ENCODE assay signal across 7 mouse cellular contexts in the genomic region with DNA sequence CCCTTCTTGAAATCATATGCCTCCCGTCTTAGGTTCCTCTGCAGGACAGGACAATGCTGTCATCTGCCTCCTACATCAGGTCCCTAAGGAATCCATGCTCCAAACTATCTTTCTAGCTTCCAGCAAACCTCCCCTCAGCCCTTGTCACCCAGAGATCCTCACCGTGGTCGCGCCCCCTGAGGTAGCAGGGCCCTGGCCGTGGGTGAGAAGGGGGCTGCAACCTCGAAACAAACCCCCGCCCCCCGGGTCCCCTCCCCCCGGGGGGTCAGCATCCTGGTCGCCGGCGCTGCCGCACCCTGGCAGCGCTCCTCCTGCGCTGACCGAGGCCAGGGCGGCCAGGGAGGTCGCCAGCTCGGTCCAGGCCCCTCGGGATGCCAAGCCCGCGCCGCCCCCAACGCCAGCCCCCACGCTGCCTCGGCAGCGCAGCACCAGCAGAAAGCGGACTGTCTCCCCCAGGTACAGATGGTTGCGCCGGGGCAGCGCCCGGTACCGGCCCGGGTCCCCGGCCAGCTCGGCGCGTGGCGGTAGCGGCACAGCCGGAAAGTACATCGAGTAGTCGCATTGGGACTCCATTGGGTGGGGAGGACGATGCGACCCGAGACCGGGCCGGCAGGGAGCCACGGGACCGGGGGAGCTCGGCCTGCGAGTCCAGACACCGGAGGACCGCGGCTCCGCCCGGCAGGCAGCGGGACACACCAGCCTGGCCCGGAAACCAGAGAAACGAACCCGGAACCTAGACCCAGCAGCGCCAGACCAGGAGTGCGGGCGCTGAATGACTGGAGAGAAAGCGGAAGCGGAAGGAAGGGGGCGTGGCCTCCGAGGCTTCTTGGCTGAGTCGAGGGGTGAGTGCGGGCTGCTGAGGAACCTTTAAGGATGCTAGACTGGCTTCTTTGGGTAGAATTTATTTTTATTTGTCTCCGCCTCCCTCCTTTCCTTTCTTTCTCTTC. TPM values are rescaled to one million over a fixed set of nuclear protein-coding genes. Genes with fewer than 3 reads are reported as not detected.
DNase-seq lines count a peak whose midpoint lies in the region; ATAC-seq lines count a peak whose summit lies in the region.

A gene (minus strand): TSS at position 774 of the 947 bp plus-strand sequence.

- peak; percentile 74 for ATAC-seq in granulocyte monocyte progenitor cell, adult 5-6 weeks (replicated peaks; ENCODE audit: poor library complexity, severe bottlenecking)
- peak; percentile 83 for ATAC-seq in limb, embryonic 11.5 days (ENCODE audit: insufficient number of reproducible peaks, low FRiP score, low TSS enrichment, low read depth)
- ATAC-seq in midbrain, embryonic 14.5 days (ENCODE audit: low FRiP score, low TSS enrichment) = peak; percentile 87

- no peaks in the 10 kb centered on the region for H3K9me3 ChIP-seq in embryonic facial prominence, embryonic 10.5 days
- no peaks in the 10 kb centered on the region for H3K9me3 ChIP-seq in limb, embryonic 11.5 days (ENCODE audit: control insufficient read depth, low read length)
- no peaks in the 10 kb centered on the region for H3K9me3 ChIP-seq in midbrain, embryonic 14.5 days (ENCODE audit: control insufficient read depth, low read length)

- H3K4me3 ChIP-seq in embryonic facial prominence, embryonic 10.5 days = peak within 1 kb of the TSS; percentile 87
- peak within 1 kb of the TSS; percentile 87 for H3K4me3 ChIP-seq in limb, embryonic 11.5 days (ENCODE audit: low read depth, low read length)
- peak within 1 kb of the TSS; percentile 94 for H3K4me3 ChIP-seq in midbrain, embryonic 14.5 days (replicated peaks; ENCODE audit: low read depth, low read length)

- peaks cover 59% of the 10 kb centered on the region for H3K36me3 ChIP-seq in embryonic facial prominence, embryonic 10.5 days (replicated peaks)
- H3K36me3 ChIP-seq in limb, embryonic 11.5 days (ENCODE audit: control insufficient read depth, insufficient read depth, low read length) = peaks cover 20% of the 10 kb centered on the region
- H3K36me3 ChIP-seq in midbrain, embryonic 14.5 days (ENCODE audit: control insufficient read depth, insufficient read depth, low read length) = peaks cover 49% of the 10 kb centered on the region

- H3K27ac ChIP-seq in embryonic facial prominence, embryonic 10.5 days (replicated peaks) = peak within 1 kb of the TSS; percentile 89
- no peak within 1 kb of the TSS for H3K27ac ChIP-seq in limb, embryonic 11.5 days (replicated peaks; ENCODE audit: low read depth, low read length)
- peak within 1 kb of the TSS; percentile 82 for H3K27ac ChIP-seq in midbrain, embryonic 14.5 days (replicated peaks; ENCODE audit: low read depth, low read length)

- no peaks in the 10 kb centered on the region for H3K27me3 ChIP-seq in embryonic facial prominence, embryonic 10.5 days (replicated peaks; ENCODE audit: low read depth, poor library complexity, severe bottlenecking)
- no peaks in the 10 kb centered on the region for H3K27me3 ChIP-seq in limb, embryonic 11.5 days (ENCODE audit: control insufficient read depth, insufficient read depth, low read length)
- no peaks in the 10 kb centered on the region for H3K27me3 ChIP-seq in midbrain, embryonic 14.5 days (ENCODE audit: control insufficient read depth, insufficient read depth, low read length)

- H3K4me2 ChIP-seq in limb, embryonic 11.5 days (ENCODE audit: low read depth, severe bottlenecking) = peak within 1 kb of the TSS; percentile 94
- peak within 1 kb of the TSS; percentile 98 for H3K4me2 ChIP-seq in midbrain, embryonic 14.5 days (ENCODE audit: low read length)

- H3K4me1 ChIP-seq in embryonic facial prominence, embryonic 10.5 days = peaks cover 30% of the 10 kb centered on the region
- peaks cover 13% of the 10 kb centered on the region; the same call in 1 of the 2 replicates for H3K4me1 ChIP-seq in limb, embryonic 11.5 days (ENCODE audit: control insufficient read depth, insufficient read depth, low read length)
- H3K4me1 ChIP-seq in midbrain, embryonic 14.5 days (ENCODE audit: control insufficient read depth, insufficient read depth, low read length) = peaks cover 19% of the 10 kb centered on the region

- peak within 1 kb of the TSS; percentile 85 for H3K9ac ChIP-seq in limb, embryonic 11.5 days (ENCODE audit: low read length)
- H3K9ac ChIP-seq in midbrain, embryonic 14.5 days (replicated peaks; ENCODE audit: low read length) = peak within 1 kb of the TSS; percentile 94

- WGBS in embryonic facial prominence, embryonic 10.5 days = under 1% methylated on average over 70 of the region's 71 CpGs
- under 1% methylated on average over 71 of the region's 71 CpGs for WGBS in limb, embryonic 11.5 days
- WGBS in midbrain, embryonic 14.5 days = under 1% methylated on average over 70 of the region's 71 CpGs

- DNase-seq in adrenal gland, postnatal 10 days = peak; percentile 95
- DNase-seq in embryonic facial prominence, embryonic 10.5 days (ENCODE audit: low spot score) = peak; percentile 92
- peak; percentile 93 for DNase-seq in kidney, adult 18-20 months
- DNase-seq in limb, embryonic 11.5 days (ENCODE audit: low spot score) = peak; percentile 91
- DNase-seq in midbrain, embryonic 14.5 days = peak; percentile 96
- DNase-seq in spleen, adult 18-20 months = peak; percentile 88 to 94

RNA-seq across cellular contexts. Expression of the gene that starts here (rescaled TPM):
- 10 to 100 TPM; 17.1 to 20.6 TPM for total RNA-seq in adrenal gland, postnatal 10 days (2021)
- 5.7 and 6.1 TPM in 2 replicates for polyA plus RNA-seq in embryonic facial prominence, embryonic 10.5 days (2016; fragmentation: Nextera tagmentation; extraction: Ambion mirVana)
- 66.1 and 68.2 TPM in 2 replicates for total RNA-seq in granulocyte monocyte progenitor cell, adult 5-6 weeks (2014; fragmentation: Nextera tagmentation)
- 37.8 and 50.5 TPM in 2 replicates for total RNA-seq in granulocyte monocyte progenitor cell, adult 5-6 weeks (2017)
- 4.8 and 5.2 TPM in 2 replicates for polyA plus RNA-seq in limb, embryonic 11.5 days (2014; fragmentation: Nextera tagmentation; extraction: Ambion mirVana)
- 15.0 and 20.2 TPM in 2 replicates for polyA plus RNA-seq in midbrain, embryonic 14.5 days (2014; fragmentation: Nextera tagmentation; extraction: Ambion mirVana)
